Mouse (Mus musculus): ENCODE results near the gene Cnot6. TPM values are rescaled to one million over a fixed set of nuclear protein-coding genes. Genes with fewer than 3 reads are reported as not detected.

Gene Cnot6
- total RNA-seq, 2 experiments from 2014 or later: 21.0 to 21.5 TPM

DNA sequence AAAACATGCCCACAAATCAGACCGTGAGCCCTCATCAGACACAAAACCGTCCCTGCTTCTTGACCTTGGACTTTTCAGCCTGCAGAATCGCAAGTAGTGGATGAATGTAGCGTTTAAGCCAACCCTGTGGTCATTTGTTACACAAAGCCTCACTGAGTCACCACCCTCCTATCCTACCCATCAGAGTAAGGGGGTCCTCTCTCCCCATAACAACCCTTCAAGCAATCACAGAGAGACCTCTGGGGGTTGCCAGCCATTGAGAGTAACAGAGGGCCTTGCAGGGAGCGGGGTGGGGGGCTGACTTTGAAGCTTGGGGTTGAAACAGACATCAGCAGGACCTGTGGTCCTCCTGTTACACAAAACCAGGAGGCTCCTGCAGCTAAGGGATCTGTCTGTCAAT is 57.9 kb downstream of the Cnot6 start:
- no peak for DNase-seq

DNA sequence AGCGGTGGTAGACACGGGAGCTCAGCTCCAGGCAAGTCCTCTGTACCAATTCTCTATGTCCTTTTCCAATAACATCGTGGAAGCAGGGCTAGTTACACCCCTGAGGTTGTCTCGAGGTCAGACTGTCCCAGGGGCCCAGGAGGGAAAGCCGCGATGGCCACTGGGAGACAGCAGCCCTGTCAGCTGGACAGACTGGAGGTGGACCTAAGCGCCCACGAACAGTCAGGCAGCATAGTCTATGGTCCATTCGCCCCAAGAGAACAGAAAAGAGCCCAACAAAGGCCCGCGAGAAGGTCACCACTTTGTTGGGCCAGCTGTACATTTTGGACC is 59.5 kb downstream of the Cnot6 start:
- peak in 1 of 2 experiments; percentile 33 for DNase-seq

DNA sequence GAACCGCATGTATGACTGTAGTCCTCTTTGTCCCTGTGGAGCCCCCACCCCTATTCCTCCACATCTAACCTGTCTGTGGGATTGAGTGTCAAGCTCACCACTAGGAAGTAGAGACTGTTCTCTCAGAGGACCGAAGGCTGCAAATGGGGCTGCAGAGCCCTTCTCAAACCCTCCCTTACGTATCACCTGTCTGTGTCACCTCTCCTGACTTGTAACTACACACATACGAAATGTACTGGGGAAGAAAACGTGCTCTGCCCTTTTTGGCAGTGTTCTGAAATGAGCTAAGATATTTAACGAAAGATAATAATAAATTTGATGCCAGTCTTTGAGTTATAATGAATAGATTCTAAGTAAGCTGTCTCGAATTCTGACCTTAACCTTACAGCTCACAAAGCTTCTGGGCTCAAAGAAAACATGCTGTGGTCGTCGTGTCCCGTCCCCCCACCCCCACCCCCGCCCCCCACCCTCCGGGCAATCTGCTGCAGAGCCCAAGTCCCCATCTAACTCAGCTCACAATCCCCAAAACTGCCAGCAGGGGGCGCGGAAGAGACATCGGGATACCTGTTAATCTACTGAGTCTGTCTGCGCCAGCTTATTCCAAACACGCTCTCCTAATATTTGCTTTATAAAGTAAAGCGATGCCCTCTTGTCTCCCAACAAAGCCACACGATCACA is 60.0 kb downstream of the Cnot6 start:
- peak; percentile 80 to 95 for DNase-seq

DNA sequence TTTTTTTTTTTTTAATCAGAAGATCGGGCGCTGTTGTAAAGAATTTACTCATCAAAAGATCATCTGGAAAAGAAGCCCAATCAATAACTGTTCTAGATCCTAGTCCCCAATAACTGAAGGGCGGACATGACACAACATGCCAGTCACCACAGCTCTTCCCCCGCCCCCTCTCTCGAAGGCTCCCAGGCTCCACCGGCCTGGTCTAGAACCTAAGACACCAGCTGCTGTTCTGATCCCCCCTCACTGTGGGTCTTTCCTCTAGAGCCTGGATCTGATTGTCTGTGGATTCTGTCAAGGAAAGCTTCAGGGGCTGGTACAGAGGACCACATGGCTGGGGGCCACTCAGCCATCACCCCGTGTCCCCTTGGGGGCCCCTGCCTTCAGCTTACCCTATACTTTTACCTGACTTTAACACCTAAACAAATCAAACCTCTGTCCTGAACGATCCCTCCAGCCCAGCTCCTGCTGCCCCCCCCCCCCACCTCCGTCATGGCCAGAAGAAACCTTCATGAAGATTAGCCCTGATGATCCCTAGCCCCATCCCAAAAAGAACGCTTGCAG is 60.7 kb downstream of the Cnot6 start:
- no peak for DNase-seq

GRCm38 (mm10) chr11:49650994-49651761 is 61.3 kb downstream of the Cnot6 start:
- DNase-seq: no peak

DNA sequence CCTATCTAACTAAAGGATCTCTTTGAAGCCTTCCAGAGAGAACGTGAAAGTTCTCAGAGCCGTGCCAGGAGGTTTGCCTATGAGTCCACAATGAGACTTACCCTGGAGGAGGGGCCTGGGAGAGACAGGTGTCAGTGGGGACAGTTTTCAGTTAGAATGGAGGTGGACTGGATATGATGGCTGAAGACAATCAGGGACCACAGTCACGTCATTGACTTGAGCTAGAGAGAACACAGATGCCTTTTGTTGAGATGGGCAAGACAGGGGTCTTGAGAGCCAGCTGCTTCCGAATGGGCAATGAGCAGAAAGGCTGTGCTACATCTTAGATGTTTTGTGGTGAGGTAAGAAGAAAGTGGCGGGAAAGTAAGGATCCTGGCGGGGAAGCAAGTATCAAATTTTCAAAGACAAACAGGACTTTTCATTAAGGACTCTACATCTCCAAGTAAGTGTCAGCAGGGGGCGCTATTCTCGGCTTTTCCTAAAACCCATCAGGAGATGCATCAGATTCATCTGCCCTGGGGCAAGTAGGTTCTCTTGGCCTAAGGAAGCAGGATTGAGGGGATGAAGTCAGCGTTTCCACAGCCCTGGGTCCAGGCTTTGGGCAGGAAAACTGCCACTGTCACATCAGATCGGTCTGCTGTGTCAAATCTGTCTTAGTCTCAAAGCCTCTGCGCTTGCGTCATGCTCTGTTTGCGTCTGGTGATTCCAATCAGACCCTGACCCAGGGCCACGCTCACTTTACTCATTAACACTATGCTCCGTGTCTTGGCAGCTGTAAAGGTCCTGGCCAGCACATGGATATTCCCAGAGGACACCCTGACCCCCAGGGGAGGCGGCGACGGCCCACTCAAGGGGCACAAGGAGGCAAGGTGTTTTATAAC is 62.2 kb downstream of the Cnot6 start:
- peak in 1 of 2 experiments; percentile 38 for DNase-seq

- no peak for DNase-seq
Measured at GRCm38 (mm10) chr11:49645677-49646076, 66.8 kb downstream of the Cnot6 start.

DNA sequence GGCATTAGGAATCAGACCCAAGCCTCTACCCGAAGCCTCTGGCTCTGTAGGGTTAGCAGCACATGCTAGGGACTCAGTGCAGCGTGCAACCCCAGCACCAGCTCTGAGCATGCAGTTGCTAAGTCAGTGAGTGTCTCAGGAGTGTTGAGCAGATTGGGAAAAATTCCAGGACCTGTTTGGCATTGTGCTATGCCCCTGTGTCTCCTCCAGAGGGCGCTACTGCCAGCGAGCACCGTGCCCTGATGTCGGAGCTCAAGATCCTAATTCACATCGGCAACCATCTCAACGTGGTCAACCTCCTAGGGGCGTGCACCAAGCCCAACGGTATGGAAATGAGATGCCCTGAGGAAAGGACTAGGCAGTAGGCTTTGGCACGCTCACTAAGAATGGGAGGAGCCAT is 76.1 kb downstream of the Cnot6 start:
- no peak for DNase-seq

DNA sequence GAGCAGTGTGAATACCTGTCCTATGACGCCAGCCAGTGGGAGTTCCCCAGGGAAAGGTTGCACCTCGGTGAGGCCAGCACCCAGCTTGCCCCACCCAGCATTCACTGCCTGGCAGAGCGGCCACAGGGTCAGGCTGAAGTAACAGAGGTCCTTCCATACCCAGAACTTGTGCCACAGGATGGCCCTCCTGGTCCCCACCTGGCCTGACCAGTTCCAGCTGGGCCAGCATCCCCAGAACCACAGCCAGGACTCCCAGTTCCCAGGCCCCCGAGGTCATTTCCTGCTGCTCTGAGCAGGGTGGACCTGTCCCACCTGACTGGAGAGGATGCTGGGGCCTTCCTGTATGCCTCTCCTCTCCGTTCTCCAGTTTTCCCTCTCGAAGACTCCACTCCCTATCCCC is 76.9 kb downstream of the Cnot6 start:
- no peak for DNase-seq

- DNase-seq: no peak
Measured at GRCm38 (mm10) chr11:49634101-49634500, 78.4 kb downstream of the Cnot6 start.

DNA sequence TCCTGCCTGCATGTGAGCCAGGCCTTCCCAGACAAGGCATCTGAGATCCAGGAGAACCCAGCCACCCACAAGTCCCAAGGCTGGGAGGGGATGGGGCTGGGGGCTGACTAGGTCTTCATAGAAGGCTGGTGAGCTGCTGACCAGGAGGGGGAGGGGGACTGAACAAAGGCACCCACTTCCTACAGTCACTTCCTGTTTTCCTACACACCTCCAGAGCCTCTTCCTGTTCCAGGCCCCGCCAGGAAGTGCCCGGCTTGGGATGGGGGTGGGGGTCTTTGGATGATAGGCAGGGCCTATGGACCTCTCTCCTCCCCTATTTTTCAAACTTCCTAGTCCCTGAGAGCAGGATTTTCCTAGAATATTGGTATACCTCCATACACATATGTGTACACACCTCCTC is 80.3 kb downstream of the Cnot6 start:
- peak in 1 of 2 experiments; percentile 34 for DNase-seq

DNA sequence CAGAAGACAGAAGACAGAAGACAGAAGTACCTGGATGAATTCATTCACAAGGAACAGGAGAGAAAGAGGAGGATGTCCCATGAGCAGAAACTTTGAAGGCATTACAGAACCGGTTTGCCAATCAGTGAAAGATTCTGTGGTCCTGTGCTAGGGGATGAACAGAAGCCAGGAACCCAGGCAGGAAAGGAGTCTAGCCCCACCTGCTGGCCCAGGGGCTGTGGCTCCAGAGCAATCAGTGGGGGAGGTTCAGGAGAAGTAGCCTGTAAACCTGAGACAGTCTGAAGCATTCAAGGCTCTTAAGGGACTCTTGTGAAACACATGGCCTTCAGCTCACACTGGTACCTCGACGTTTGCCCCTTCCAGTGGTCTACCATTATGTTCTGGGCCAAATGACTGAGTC is 81.4 kb downstream of the Cnot6 start:
- no peak for DNase-seq

DNA sequence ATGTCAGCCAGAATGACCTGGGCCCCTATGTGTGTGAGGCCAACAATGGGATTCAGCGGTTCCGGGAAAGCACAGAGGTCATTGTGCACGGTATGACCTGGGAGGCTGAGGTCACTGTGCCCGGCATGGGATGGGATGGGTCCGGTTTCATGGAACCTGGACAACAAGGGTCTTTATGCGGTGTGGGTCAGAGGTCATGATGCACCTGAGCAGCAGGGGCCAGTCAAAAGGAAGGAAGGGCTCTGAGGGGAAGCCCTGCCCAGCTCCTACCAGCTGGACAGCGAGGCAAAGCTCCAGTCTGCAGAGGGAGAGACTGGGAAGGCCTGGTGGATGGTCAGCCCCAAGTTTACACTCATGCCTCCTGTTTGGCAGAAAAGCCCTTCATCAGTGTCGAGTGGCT is 85.8 kb downstream of the Cnot6 start:
- no peak for DNase-seq

GRCm38 (mm10) chr11:49625863-49626262 is 86.7 kb downstream of the Cnot6 start:
- DNase-seq: no peak

DNA sequence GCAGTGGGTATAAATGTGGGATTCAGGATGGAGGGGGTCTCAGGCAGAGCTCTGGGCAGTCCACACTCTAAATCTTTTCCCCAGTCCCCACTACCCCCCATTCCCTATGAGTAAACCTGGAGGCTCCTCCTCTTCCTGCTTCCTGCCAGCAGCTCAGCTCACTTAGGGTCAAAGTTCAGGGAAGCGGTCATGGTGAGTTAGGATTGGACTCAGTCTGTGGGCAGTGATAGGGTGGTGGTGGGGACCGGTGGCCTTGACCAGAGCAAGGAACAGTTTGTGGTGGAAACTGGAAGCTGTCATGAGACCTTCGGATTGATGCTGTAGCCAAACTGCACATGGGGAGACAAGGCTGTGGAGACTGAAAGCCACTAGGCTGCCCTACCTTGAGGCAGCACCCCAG is 88.4 kb downstream of the Cnot6 start:
- DNase-seq: no peak

DNA sequence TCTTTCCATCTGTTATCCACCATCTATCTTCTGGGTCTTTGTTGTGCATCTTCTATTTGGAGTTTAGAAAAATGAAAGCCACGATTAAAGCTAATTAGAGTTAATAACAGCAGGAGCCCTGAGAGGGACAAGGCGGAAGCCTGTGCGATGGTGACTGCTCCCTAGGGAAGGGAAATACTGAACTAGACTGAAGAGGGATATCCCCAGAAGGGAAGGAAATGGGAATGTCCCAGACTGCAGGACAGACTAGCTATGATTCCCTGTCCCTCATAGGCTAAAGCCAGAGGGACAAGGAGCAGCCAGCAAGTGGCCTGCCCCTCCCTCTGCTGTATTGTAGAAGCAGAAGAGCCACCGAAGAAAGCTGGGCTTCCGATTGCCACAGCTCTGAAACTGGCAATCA is 90.6 kb downstream of the Cnot6 start:
- DNase-seq: peak in 1 of 2 experiments; percentile 53

Other genes starting within 250 kb of the Cnot6 start
- gene Olfr1386, start 247.7 kb downstream of the Cnot6 start, total RNA-seq (2021): not detected
- not detected for gene Olfr1385, start 223.7 kb downstream of the Cnot6 start, total RNA-seq (2021)
- not detected for gene Olfr1384, start 206.0 kb downstream of the Cnot6 start, total RNA-seq (2021)
- gene Olfr1383, start 193.1 kb downstream of the Cnot6 start, total RNA-seq (2021): under 1 TPM; 0.50 to 0.75 TPM
- not detected for gene Olfr1382, start 184.5 kb downstream of the Cnot6 start, total RNA-seq (2021)
- gene Olfr1381, start 169.3 kb downstream of the Cnot6 start, total RNA-seq (2021): not detected
- gene Olfr1380, start 155.8 kb downstream of the Cnot6 start, total RNA-seq (2021): not detected
- gene Flt4, start 103.5 kb downstream of the Cnot6 start, total RNA-seq (2021): 10 to 100 TPM; 11.0 TPM
- gene Scgb3a1, start 49.1 kb downstream of the Cnot6 start, total RNA-seq (2021): 100 to 1,000 TPM in 1 of 2 experiments, not detected in 1; 127 TPM
- gene Gfpt2, start 81.5 kb upstream of the Cnot6 start, total RNA-seq (2021): 1 to 10 TPM; 8.7 to 9.3 TPM
- gene Mapk9, start 134.0 kb upstream of the Cnot6 start, total RNA-seq (2021): 10 to 100 TPM; 42.4 to 45.5 TPM
- gene Rasgef1c, start 189.1 kb upstream of the Cnot6 start, total RNA-seq (2021): under 1 TPM; 0.40 to 0.54 TPM